Mouse (Mus musculus) hindbrain, embryonic 15.5 days (tissue): ENCODE results near the gene Uqcc3. TPM values are rescaled to one million over a fixed set of nuclear protein-coding genes. Genes with fewer than 3 reads are reported as not detected.

Experiments used
- ATAC-seq: fragments of 200-750 bp; cut with Nextera tagmentation; 2 replicates; pipeline ENCODE4 v1.8.0; 2017; ENCODE audit warnings: low read depth, moderate number of reproducible peaks, moderate TSS enrichment; ENCODE audit not compliant: low FRiP score
- H3K27ac ChIP-seq: fragments of 300-500 bp; sonication (generic); replicated peaks from 2 replicates; pipeline ENCODE4 v1.5.1; 2015; ENCODE audit warnings: mild to moderate bottlenecking, inconsistent platforms
- H3K27me3 ChIP-seq: fragments of 300-500 bp; sonication (generic); 2 replicates; pipeline ENCODE4 v1.6.1; 2015; ENCODE audit warnings: control low read depth, inconsistent platforms
- H3K36me3 ChIP-seq: fragments of 300-500 bp; sonication (generic); 2 replicates; pipeline ENCODE4 v1.6.1; 2015; ENCODE audit warnings: control low read depth, inconsistent platforms
- H3K4me1 ChIP-seq: fragments of 300-500 bp; sonication (generic); replicated peaks from 2 replicates; pipeline ENCODE4 v1.6.1; 2015; ENCODE audit warnings: control low read depth, inconsistent platforms
- H3K4me2 ChIP-seq: fragments of 300-500 bp; sonication (generic); 2 replicates; pipeline ENCODE4 v1.6.1; 2015; ENCODE audit warnings: moderate library complexity, mild to moderate bottlenecking, inconsistent platforms
- H3K4me3 ChIP-seq: fragments of 300-500 bp; sonication (generic); 2 replicates; pipeline ENCODE4 v1.5.1; 2015; ENCODE audit warnings: mild to moderate bottlenecking, inconsistent platforms
- H3K9ac ChIP-seq: fragments of 300-500 bp; sonication (generic); 2 replicates; pipeline ENCODE4 v1.6.1; 2015; ENCODE audit warnings: inconsistent platforms
- H3K9me3 ChIP-seq: fragments of 300-500 bp; sonication (generic); 2 replicates; pipeline ENCODE4 v1.6.1; 2016; ENCODE audit warnings: control low read depth, inconsistent platforms
- WGBS: fragments of 180-500 bp; shearing (Covaris S2); methylation state at CpG from one replicate; pipeline ENCODE4 v1.1.7; 2015; 5-methylcytosine and 5-hydroxymethylcytosine counted together
- polyA plus RNA-seq: library from polyadenylated mRNA; unstranded; fragments of >200 nt; fragmentation: Nextera tagmentation; extraction: Ambion mirVana; gene quantifications from 2 replicates; pipeline ENCODE4 v1.2.1, GENCODE M21; 2015

Uqcc3 gene
- polyA plus RNA-seq, 1 experiment from 2014 or later = 60.2 TPM

GRCm38 (mm10) chr19:8892829-8893766 lies 12.4 kb upstream of the Uqcc3 start, which contains the start of gene Ints5:
Gene Ints5 (plus strand): TSS chr19:8893005.
- H3K9me3 ChIP-seq = no peaks in the 10 kb centered on the region
- ATAC-seq = peak; percentile 43
- 3% methylated on average over 54 of the region's 54 CpGs for WGBS

GRCm38 (mm10) chr19:8888511-8889385 lies 8.0 kb upstream of the Uqcc3 start, which contains the start of the genes 1810009A15Rik and Gm49416:
Gene 1810009A15Rik (plus strand): TSS chr19:8888853.
Gene Gm49416 (plus strand): TSS chr19:8888926.
- 0 out of 2 replicates have a peak, but pooled peaks cover 6% of the 10 kb centered on the region for H3K36me3 ChIP-seq
- H3K27ac ChIP-seq = peak within 1 kb of the TSS; percentile 86
- peak within 1 kb of the TSS; percentile 69 for H3K9ac ChIP-seq
- WGBS = under 1% methylated on average over 58 of the region's 58 CpGs
- no peaks in the 10 kb centered on the region for H3K27me3 ChIP-seq
- peak within 1 kb of the TSS; percentile 57 for H3K4me3 ChIP-seq
- no peaks in the 10 kb centered on the region for H3K9me3 ChIP-seq
- H3K4me2 ChIP-seq = peak within 1 kb of the TSS; percentile 79
- ATAC-seq = peak; percentile 95
- peaks cover 23% of the 10 kb centered on the region for H3K4me1 ChIP-seq

More at GRCm38 (mm10) chr19:8892829-8893766, 12.4 kb upstream of the Uqcc3 start, which contains the start of gene Ints5:
- H3K4me2 ChIP-seq = peak within 1 kb of the TSS; percentile 84
- 0 out of 2 replicates have a peak, but pooled peaks cover 11% of the 10 kb centered on the region for H3K36me3 ChIP-seq
- H3K4me3 ChIP-seq = peak within 1 kb of the TSS; percentile 62
- peaks cover 28% of the 10 kb centered on the region for H3K4me1 ChIP-seq
- no peaks in the 10 kb centered on the region for H3K27me3 ChIP-seq
- H3K9ac ChIP-seq = peak within 1 kb of the TSS; percentile 83
- H3K27ac ChIP-seq = peak within 1 kb of the TSS; percentile 87

- H3K27ac ChIP-seq = peak overlapping the region; percentile 86
- 16% methylated on average over 19 of the region's 19 CpGs for WGBS
- H3K9me3 ChIP-seq = no peaks in the 10 kb centered on the region
- peaks cover 17% of the 10 kb centered on the region for H3K4me1 ChIP-seq
- no peaks in the 10 kb centered on the region for H3K27me3 ChIP-seq
- H3K4me3 ChIP-seq = peak overlapping the region; percentile 57
- ATAC-seq = no peak
- H3K4me2 ChIP-seq = peak overlapping the region; percentile 79
- H3K9ac ChIP-seq = peak overlapping the region; percentile 69
- H3K36me3 ChIP-seq = 0 out of 2 replicates have a peak, but pooled peaks cover 6% of the 10 kb centered on the region
Observed at GRCm38 (mm10) chr19:8887585-8888463, 7.1 kb upstream of the Uqcc3 start.

- peak overlapping the region; percentile 79 for H3K4me2 ChIP-seq
- no peak for ATAC-seq
Observed at GRCm38 (mm10) chr19:8886916-8887584, 6.3 kb upstream of the Uqcc3 start.

GRCm38 (mm10) chr19:8883616-8884015 lies 2.9 kb upstream of the Uqcc3 start, which contains the start of the genes Lbhd1 and Gm49403:
Gene Lbhd1 (plus strand): TSS chr19:8883732.
Gene Gm49403 (plus strand): TSS chr19:8883930.
- ATAC-seq = no peak
- no peak within 1 kb of the TSS for H3K9ac ChIP-seq
- 74% methylated on average over 3 of the region's 3 CpGs for WGBS
- H3K4me1 ChIP-seq = peaks cover 23% of the 10 kb centered on the region
- H3K27me3 ChIP-seq = no peaks in the 10 kb centered on the region
- H3K36me3 ChIP-seq = no peaks in the 10 kb centered on the region
- H3K4me2 ChIP-seq = no peak within 1 kb of the TSS
- H3K4me3 ChIP-seq = no peak within 1 kb of the TSS
- no peaks in the 10 kb centered on the region for H3K9me3 ChIP-seq
- no peak within 1 kb of the TSS for H3K27ac ChIP-seq

More at GRCm38 (mm10) chr19:8886916-8887584, 6.3 kb upstream of the Uqcc3 start:
- no peak overlapping the region for H3K9ac ChIP-seq
- no peaks in the 10 kb centered on the region for H3K27me3 ChIP-seq
- H3K4me1 ChIP-seq = peaks cover 17% of the 10 kb centered on the region
- no peak overlapping the region; the same call in 1 of the 2 replicates for H3K4me3 ChIP-seq
- H3K36me3 ChIP-seq = 0 out of 2 replicates have a peak, but pooled peaks cover 6% of the 10 kb centered on the region
- WGBS = 55% methylated on average over 1 of the region's 1 CpGs
- no peaks in the 10 kb centered on the region for H3K9me3 ChIP-seq
- H3K27ac ChIP-seq = no peak overlapping the region

- WGBS = 15% methylated on average over 3 of the region's 3 CpGs
Observed at GRCm38 (mm10) chr19:8881034-8881392, 290 bp upstream of the Uqcc3 start.

GRCm38 (mm10) chr19:8875031-8875430 lies 5.7 kb downstream of the Uqcc3 start:
- Histone ChIP-seq H3K4me1 (peaks cover 26% of the 10 kb centered on the region), H3K36me3 (peaks cover 33% of the 10 kb centered on the region), H3K4me2 (no peak overlapping the region), H3K27ac (no peak overlapping the region), H3K27me3 (no peaks in the 10 kb centered on the region), H3K9ac (no peak overlapping the region), H3K9me3 (no peaks in the 10 kb centered on the region), H3K4me3 (no peak overlapping the region)
- 95% methylated on average over 7 of the region's 7 CpGs for WGBS
- ATAC-seq = no peak

More at GRCm38 (mm10) chr19:8881034-8881392, 290 bp upstream of the Uqcc3 start:
- Histone ChIP-seq H3K9ac (peak overlapping the region; percentile 94; the same call in 1 of the 2 replicates), H3K4me1 (peaks cover 14% of the 10 kb centered on the region), H3K27ac (peak overlapping the region; percentile 90), H3K27me3 (no peaks in the 10 kb centered on the region), H3K4me2 (peak overlapping the region; percentile 92), H3K36me3 (peaks cover 10% of the 10 kb centered on the region), H3K4me3 (peak overlapping the region; percentile 87), H3K9me3 (no peaks in the 10 kb centered on the region)
- no peak for ATAC-seq

- no peak for ATAC-seq
- peak overlapping the region; percentile 99 for H3K9ac ChIP-seq
- peaks cover 33% of the 10 kb centered on the region for H3K36me3 ChIP-seq
- H3K4me3 ChIP-seq = peak overlapping the region; percentile 92
- no peaks in the 10 kb centered on the region for H3K9me3 ChIP-seq
- H3K27ac ChIP-seq = 0 out of 2 replicates have a peak overlapping the region, but pooled peaks have one; percentile 81
- H3K4me1 ChIP-seq = peaks cover 16% of the 10 kb centered on the region
- peak overlapping the region; percentile 92 for H3K4me2 ChIP-seq
- H3K27me3 ChIP-seq = no peaks in the 10 kb centered on the region
- WGBS = 79% methylated on average over 10 of the region's 10 CpGs
Observed at GRCm38 (mm10) chr19:8872266-8872840, 8.4 kb downstream of the Uqcc3 start.

GRCm38 (mm10) chr19:8871267-8872186 lies 9.2 kb downstream of the Uqcc3 start, which contains the start of gene Ubxn1:
Gene Ubxn1 (plus strand): TSS chr19:8871496.
- Histone ChIP-seq H3K36me3 (peaks cover 28% of the 10 kb centered on the region), H3K27ac (peak within 1 kb of the TSS; percentile 81), H3K9me3 (no peaks in the 10 kb centered on the region), H3K9ac (peak within 1 kb of the TSS; percentile 99), H3K4me1 (peaks cover 16% of the 10 kb centered on the region), H3K4me2 (peak within 1 kb of the TSS; percentile 92), H3K27me3 (no peaks in the 10 kb centered on the region), H3K4me3 (peak within 1 kb of the TSS; percentile 92)
- WGBS = under 1% methylated on average over 59 of the region's 59 CpGs
- ATAC-seq = peak; percentile 97
